Mouse (Mus musculus) ZHBTc4 (cell line): ENCODE measurements around the gene Tspan14.
A peak's percentile ranks its signal among the peaks of the same experiment; 100 is the strongest.

ENCODE experiments used
- DNase-seq: peaks from one replicate; pipeline ENCODE4 v3.0.0-alpha.2; 2011; ENCODE audit warnings: low read depth, low spot score

Tspan14 gene

DNA sequence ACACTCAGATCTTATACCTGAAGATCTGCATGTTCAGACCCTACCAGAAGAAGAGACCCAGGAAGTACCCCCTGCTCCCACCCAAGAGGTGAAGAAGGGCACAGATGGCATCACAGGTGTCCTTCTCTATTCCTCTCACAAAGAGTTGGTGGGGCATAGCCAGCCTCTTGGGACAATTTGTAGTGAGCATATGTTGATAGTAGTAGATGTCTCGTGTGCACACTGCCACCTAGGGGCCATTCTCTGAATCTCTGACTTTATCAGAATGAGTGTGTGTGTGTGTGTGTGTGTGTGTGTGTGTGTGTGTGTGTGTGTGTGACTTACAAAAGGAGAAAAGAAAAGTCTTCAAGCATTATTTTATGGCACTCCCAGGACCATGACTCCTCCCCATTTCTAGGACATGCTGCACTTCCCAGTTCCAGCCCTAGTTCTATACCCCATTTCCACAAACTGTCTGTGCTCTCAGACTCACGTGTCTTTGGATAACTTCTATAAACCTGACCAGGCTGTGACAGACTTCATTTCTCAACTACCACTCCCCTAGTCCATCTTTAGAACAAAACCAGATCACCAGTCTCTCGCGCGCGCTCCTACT is 8.6 kb upstream of the Tspan14 start:
- DNase-seq, result peak; percentile 80

DNA sequence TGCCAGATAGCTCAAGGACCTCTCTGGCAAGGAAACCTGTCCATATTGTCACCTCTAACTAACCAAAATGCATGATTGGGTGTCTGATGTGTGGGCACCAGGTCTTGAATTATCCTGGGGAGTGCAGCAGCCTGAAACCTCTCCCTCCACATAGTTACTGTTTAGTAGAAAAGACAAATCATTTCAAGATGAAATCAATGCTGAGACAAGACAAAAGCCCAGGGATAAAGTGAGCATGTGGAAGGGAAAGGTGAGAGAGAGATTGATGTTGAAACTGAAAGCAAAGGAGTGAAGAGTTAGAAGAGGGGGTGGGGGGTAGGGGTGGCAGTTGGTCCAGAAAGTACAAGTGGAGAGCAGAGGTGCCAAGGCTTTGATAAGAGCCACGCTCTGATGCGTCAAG is 1.4 kb upstream of the Tspan14 start:
- DNase-seq, result no peak

DNA sequence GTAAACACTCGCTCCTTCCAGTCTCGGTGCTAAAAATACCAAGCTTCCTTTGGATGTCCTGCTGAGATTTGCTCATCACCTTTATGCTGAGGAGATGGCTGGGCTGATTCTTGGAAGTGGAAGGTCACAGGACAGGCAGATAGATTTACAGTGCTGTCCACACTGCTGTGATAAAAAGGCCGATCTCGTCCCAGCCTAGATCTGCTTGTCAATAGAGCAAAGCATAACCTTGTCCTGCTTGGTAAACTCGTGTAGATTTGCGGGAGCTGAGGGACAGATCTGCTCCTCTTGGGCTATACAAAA is 942 bp upstream of the Tspan14 start:
- no peak for DNase-seq

- peak; percentile 98 for DNase-seq
Observed at GRCm38 (mm10) chr14:40966862-40967597, 423 bp upstream of the Tspan14 start.

DNA sequence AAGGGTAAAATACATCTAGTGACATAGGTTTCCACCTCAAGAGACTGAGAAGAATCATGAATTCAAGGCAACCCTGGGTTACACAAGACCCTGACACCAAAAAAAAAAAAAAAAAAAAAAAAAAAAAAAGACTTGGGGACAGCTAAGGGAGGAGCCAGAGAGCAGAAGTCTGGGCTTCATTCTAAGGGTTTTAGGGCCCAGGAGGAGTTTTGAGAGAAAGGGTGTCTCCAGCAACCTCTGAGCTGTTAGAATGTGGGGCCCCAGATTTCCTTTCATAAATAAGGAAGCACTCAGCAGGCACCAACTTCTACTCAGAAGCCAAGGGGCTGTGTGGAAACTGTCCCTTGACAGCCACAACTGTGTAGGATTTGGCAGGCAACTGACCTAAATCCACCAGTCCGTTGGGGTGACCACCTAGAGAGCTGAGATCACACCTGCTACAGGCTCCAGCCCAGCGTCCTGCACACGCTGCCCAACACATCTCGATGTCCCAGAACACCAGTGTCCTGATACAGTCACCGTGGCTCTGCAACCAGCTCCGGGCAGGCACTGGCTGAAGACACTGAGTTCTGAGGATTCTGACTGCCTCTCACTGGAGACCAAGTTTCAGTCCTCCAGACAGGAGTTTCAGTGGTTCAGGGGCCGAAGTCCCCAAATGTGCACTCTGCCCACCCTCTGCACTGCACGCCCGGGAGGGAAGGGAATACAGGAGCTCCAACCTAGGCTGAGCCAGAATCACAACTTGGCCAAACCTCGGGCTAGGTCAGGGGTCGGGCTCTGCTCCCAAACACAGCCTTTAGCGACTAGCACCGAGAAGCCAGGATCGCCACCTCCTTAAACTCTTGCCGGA is 875 bp downstream of the Tspan14 start:
- no peak for DNase-seq

DNA sequence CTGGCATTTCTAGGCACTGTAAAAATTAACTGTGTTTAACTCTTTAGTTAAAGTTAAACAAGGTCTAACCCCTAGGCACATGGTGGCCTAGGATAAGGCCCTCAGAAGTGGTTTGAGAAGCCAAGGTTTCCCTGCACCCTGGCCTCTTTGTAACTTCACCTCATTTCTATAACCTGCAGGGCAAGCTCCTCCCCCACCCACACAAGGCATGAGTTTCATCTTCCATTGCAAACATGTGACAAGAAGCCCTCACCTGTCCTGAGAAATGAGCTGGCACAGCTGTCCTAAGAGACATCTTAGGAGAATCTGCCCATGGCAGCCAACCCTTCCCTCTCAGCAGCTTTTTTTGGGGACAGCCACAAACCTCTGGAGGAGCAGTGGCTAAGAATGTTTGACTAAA is 1.7 kb downstream of the Tspan14 start:
- no peak for DNase-seq

DNA sequence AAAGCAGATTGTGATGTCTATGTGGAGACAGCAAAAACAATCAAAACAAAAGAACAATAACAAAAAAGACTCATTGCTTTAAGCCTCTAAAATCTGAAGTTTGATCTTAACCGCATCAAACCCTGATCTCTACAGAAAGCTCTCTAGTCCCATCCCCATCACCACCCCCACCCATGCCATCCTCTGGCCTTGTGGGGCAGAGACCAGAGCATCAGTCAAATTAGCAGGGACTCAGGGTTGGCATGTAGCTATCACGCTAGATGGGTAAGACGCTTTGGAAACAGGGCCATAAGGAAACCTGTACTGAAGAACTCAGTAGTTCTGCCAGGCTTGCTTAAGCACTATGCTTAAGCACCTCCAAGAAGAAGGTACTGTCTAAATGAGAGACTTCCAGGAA is 2.4 kb downstream of the Tspan14 start:
- no peak for DNase-seq

- DNase-seq, result no peak
Observed at GRCm38 (mm10) chr14:40963501-40964213, 3.0 kb downstream of the Tspan14 start.

- DNase-seq, result no peak
Observed at GRCm38 (mm10) chr14:40962365-40963290, 4.0 kb downstream of the Tspan14 start.

DNA sequence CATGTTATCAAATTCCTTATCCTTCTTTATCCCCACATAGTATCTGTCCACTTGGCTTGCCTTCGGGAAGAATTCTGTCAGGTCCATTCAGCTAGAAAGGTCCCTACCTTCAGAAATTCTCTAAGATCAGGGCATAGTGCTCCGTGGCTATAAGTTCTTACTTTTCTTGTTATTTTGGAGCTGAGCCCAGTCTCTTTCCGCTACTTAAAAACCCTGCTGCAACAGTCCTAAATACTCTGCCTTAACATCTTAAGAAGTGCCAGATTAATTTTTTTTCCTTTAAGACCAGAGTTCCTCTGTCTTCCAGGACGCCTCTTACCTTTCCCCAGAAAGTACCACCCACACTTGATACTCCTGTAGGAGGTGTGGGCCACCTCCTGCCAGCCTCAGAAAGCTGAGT is 6.4 kb downstream of the Tspan14 start:
- DNase-seq, result no peak

DNA sequence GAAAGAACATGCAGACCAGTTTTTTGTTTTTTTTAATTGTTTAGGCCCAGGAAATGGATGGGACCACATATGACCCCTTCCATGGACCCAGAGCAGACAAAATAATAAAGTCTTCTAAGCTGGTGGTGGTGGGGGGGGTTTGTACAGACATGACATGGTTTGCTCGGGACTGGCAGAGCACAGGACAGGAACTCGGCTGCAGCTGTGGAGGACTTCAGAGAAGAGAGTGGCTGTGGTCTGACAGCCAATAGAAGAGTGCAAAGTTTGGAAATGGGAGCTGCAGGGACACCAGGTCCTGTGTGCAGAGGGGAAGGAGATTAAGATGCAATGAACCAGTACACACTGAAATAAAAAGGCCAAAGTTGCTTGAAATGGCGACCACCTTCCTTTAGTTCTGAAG is 7.0 kb downstream of the Tspan14 start:
- no peak for DNase-seq

DNA sequence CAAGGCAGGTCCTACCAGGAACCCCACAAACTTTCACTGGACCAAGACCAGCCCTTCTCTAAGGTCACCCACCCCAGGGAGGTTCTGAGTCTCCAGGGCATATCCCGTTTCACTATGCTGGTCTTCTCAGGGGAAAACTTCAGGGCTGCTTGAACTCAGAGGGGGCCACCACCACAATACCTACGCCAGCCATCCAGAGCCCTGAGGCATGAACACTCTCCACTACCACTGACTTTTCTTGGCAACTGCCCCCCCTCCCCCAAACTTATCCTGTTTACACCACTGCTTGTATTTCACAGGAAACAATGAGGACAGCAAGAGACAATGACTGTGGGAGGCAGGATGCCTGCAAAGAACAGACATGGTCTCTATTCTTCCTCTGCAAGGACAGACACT is 7.6 kb downstream of the Tspan14 start:
- DNase-seq, result peak; percentile 56

DNA sequence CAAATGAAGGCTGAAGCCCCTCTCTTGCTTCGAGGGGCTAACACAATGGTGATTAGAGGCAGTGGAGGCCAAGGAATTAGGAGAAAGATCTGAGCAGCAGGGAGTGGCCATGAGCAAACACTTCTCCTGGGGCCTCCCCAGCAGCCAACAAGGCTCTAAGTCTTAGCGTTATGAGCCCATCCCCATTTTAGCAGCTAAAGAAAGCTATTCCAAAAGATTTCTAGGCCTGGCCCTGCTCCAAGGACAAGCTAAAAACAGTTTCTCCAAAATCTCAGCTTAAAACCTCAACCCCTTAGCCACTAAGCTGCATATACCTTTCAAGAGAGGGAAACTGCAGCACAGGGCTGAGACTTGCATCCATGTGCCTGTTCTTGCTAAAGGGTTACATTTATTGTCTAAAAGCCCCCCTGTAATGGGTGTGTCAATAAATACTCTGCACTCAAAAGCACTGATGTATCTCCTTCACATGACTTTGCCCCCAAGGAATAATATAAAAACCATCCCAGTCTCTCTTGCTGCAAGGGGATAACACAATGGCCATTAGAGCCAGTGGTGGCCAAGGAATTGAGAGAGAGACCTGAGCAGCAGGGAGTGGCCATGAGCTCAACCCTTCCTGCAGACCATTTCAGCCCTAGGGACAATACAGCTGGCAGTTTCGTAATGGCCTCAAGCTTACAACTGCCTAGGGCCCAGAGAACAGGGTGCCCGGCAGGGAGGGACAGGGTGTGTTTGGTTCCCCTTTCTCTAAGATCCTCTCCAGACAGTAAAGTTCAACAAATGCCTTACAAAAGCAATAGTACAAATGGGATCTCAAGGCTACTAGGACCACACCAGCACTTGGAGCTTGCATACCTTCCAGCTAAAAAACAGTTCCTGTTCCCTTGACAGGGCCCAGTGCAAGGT is 8.3 kb downstream of the Tspan14 start:
- DNase-seq, result peak; percentile 45

- no peak for DNase-seq
Observed at GRCm38 (mm10) chr14:40957607-40958006, 9.0 kb downstream of the Tspan14 start.

GRCm38 (mm10) chr14:40956252-40957146 is 10.1 kb downstream of the Tspan14 start:
- peak; percentile 96 for DNase-seq

DNA sequence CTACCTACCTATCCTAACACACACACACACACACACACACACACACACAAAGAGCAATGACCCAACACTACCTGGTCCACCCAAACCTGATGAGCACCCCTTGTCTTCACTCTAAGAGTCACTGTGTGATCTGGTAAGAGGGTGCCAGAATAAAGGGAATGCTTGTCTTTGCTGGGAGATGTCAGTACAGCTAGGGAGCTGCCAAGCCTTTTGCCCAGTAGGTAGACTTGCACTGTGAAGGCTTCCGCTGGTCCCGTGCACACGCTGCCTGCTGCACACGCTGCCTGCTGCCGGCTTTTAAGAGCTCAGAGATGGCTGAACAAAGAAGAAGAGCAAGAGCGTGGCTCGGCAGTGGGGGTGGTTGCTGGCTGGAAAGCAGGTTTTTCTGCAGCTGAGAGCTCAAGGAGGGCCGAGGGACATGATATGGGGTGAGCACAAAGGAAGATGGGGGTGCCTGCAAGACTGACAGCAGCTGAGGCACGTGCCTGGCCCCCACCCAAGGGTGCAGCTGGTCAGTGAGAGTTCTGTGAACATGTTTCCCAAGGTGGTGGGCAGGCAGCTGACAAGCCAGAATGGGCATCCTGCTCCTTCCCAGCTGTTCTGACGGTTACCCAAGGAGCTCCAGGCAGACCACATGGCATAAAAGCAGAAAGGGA is 10.9 kb downstream of the Tspan14 start:
- DNase-seq, result peak; percentile 53

- no peak for DNase-seq
Observed at GRCm38 (mm10) chr14:40955146-40955545, 11.5 kb downstream of the Tspan14 start.

DNA sequence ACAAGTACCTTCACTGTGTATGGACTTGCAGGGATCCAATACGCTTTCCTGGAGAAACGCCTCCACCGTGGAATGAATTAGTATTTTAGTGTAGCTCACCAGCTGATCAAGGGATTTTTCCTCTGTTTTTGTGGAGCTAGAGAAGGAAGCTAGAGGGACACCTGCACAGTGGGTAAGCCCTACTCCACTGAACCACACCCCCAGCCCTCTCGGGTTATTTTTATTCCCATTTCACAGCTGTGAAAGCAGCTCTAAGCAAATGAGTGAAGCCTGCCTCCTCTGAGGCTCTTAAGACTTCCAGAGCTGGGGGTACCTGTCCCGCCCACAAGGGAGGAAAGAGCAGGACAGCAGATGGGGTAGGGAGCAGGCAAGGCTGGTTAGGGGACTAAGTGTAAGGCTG is 13.2 kb downstream of the Tspan14 start:
- DNase-seq, result no peak
